Mouse (Mus musculus) natural killer cell, adult 2 months (primary cell): Measurements from ENCODE around the gene Trappc10.
"Not testable (repeated sequence)": the region's sequence is repeated elsewhere in the genome, so short reads cannot be mapped to it uniquely, and the experiment has no call there.

ENCODE experiments used
- DNase-seq, 2 experiments: peaks; one replicate each; pipeline ENCODE4 v3.0.0; 2022; ENCODE audit warnings: low spot score in 2 of 2

The Trappc10 gene

DNA sequence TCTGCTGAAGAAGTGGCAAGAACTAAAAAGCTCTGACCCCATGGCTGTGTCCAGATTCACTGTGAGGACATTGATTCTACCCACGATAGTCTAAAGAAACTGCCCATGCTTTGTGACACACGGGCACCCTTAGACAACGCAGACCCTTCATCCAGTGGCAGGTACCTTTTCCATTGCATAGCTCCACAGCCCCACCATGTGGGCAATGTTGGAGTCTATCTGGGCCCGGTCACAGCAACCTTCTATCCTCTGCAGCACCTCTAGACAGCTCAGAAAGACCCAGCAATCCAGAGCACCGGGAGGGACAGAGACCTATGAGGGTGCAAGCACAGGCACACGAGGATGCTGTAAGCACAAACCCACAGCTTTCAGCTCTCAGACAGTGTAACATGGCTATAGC is 33.1 kb downstream of the Trappc10 start:
- no peak for DNase-seq

- no peak for DNase-seq
These were observed 43.3 kb downstream of the Trappc10 start for GRCm38 (mm10) chr10:78201182-78201581.

- no peak for DNase-seq
These were observed 51.5 kb downstream of the Trappc10 start for GRCm38 (mm10) chr10:78192933-78193332.

DNA sequence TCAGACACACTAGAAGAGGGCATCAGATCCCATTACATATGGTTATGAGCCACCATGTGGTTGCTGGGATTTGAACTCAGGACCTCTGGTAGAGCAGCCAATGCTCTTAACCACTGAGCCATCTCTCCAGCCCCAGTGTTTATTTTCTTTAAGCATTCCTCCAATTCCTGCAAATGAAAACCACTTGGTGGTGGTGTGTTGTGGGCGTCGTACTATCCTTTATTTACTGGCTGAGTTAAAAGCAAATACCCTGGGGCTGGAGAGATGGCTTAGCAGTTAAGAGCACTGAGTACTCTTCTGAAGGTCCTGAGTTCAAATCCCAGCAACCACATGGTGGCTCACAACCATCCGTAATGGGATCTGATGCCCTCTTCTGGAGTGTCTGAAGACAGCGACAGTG is 58.4 kb downstream of the Trappc10 start:
- DNase-seq, result not testable (repeated sequence)

DNA sequence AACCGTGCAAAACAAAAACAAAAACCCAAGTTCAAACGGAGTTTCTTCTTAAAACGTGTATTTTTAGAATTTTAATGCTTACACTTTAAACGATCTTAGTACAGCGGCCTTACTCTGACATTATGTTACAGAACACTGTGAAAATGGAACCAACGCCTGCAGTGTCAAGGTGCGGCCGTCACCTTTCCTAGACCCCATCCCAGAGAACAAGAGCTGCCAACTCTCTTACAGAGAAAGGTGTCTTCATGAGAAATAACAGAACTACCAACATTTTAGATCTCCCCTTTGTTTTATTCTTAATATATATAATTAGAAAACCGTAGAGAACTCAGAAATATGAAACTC is 59.1 kb downstream of the Trappc10 start:
- no peak for DNase-seq

GRCm38 (mm10) chr10:78184531-78185380 is 59.7 kb downstream of the Trappc10 start, which contains the start of gene Pwp2:
Gene Pwp2 (minus strand): TSS chr10:78185149.
- peak; percentile 87 to 89 for DNase-seq

GRCm38 (mm10) chr10:78183577-78183976 is 60.9 kb downstream of the Trappc10 start:
- DNase-seq, result no peak

GRCm38 (mm10) chr10:78182321-78182720 is 62.1 kb downstream of the Trappc10 start:
- no peak for DNase-seq

GRCm38 (mm10) chr10:78174474-78174873 is 70.0 kb downstream of the Trappc10 start:
- no peak for DNase-seq

GRCm38 (mm10) chr10:78171581-78171980 is 72.9 kb downstream of the Trappc10 start:
- DNase-seq, result no peak

GRCm38 (mm10) chr10:78171057-78171456 is 73.4 kb downstream of the Trappc10 start:
- no peak for DNase-seq

- no peak for DNase-seq
These were observed 74.0 kb downstream of the Trappc10 start for GRCm38 (mm10) chr10:78170445-78170844.

DNA sequence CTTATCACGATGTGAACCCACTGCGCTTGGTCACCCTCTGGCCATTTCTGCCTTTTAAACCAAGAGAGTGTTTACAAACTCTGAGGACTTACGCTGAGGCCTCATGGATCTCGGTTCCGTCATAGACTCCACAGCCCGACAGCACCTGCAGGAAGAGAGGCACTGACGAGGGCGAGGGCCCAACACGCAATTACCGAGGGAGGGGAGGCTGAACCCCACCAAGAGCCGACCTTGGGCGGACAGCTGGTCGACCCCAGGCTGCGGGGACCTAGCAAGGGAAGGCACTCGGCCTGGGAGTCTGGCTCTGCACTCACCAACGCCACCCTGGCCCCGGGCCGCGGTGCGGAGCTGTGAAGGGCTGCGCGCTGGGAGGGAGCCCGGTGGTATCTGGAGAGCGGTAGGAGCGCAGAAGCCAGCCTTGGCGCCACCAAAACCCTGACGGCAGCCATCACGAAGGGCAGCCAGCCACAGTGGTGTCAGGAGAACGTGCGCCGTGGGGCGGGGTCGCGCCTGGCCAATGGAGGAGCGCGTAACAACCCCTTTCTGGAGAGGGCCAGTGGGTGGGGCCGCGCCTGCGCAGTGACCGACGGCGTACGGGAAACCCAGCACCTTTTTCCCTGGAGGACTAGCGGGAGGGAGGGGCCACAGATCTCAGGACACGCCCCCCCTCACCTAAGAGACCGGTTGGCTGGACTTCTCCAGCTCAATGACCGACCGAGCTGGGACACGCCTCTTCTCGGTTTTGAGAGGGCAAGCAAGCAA is 75.0 kb downstream of the Trappc10 start, which contains the start of gene D10Jhu81e:
TSS of gene D10Jhu81e (minus strand) at position 502 of the 762 bp plus-strand sequence.
- peak; percentile 99 to 100 for DNase-seq

DNA sequence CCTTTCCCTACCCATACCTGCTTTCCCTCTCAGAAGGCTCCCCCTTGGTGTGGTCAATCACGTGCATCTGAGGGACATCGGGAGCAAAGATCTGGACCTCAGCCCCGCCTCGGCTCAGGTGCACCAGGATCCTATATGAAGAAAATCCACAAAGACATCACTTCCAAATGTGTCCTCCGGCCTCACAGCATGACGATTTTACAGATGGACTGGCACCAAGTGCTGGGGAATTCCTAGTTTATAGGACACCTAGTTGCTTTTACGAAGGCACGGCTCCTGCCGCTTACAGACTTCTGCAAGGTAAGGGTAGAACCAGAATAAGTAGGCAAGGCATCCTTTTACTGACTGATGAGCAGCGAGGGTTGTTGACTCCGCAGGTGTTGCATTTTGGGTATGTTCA is 75.6 kb downstream of the Trappc10 start:
- DNase-seq, result no peak

- no peak for DNase-seq
These were observed 76.7 kb downstream of the Trappc10 start for GRCm38 (mm10) chr10:78167775-78168174.

DNA sequence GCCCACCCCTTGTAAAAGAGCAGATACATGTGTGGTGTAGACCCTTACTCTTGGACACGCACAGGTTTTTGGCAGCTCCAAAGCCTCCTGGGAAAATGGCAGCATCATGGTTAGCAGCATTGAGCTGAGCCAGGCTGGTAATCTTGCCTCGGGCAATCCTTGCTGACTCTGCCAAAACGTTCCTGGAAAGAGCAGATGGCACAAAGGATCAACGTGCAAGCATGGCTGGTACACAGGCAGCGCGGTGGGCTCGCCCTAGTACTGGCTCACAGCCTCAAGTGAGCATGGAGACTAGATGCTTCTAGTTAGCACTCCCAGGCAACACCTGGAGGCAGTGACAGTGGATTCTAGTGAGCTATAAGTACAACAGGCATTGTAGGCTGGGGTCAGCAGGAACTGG is 77.1 kb downstream of the Trappc10 start:
- DNase-seq, result no peak

- DNase-seq, result no peak
These were observed 79.0 kb downstream of the Trappc10 start for GRCm38 (mm10) chr10:78165256-78166005.

DNA sequence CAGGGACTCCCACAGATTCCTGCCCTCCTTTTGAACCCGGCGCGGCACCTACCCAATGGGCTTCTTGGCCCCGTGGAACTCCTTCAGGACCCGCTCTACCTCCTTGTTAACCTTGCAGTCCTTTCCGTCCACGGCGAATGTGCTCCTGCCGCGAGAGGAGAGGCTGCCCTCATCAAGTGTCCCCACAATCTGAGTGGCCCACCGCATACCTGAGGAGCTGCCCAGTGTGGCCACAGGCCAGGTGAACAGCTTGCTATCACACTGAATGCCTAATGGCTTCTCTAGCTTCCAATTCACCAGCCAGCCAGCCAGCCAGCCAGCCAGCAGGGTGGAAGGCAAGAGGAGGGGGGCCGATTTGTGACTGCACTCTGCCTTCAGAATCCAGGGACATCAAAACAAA is 79.7 kb downstream of the Trappc10 start:
- DNase-seq, result no peak

DNA sequence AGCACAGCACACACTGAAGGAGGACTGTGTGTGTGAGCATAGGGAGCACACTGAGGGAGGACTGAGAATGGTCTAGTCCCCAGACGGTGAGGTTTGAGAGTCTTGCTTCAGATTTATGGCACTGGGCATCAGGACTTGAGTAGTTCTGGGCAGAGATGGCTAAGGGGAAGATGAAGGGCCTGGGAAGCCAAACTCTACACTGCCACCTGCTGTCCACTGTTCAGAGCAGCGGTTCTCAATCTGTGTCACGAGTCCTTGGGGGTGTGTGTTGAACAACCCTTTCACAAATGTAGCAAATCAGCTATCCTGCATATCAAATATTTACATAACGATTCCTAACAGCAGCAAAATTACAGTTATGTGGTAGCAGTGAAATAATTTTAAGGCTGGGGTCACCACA is 80.5 kb downstream of the Trappc10 start:
- DNase-seq, result peak; percentile 55 to 78

DNA sequence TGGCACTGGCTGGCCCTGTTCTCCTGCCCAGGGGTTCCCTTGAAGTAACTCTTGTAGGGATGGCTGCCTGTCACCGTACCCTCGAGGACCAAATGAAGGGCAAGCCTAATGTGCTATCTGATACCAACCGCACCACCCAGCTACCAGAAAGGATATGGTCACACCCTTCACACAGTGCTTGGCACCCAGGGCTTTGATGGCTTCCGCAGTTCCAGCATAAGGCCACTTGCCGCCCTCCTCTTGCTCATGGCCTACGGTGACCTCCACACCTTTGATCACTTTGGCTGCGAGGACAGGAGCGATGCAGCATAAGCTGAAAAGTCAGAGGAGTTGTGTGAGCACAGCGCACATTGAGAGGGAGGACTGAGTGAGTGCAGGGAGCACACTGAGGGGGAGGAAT is 81.2 kb downstream of the Trappc10 start:
- DNase-seq, result no peak

- no peak for DNase-seq
These were observed 81.8 kb downstream of the Trappc10 start for GRCm38 (mm10) chr10:78162646-78163045.

DNA sequence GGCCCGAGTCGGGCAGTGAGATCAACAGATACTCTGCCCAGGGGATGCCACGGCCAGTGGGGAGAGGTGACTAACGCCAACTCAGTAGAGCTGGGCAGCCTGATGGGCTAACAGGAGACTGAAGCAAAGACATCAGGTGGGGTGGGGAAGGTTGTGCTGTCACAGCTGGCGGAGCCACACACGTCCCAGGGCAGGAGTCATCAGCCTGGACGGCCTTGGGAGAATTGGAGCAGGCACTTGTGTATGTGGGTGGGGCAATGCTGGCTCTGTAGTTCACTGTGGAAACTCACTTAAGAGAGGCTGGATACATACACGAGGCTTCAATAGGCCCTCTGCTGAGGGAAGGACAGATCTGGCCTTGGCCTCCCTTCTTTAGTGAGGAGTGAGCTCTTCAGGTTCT is 83.3 kb downstream of the Trappc10 start:
- DNase-seq, result no peak
